Mouse (Mus musculus) Patski (cell line): ENCODE data around the gene Dennd4b. TPM values are rescaled to one million over a fixed set of nuclear protein-coding genes. Genes with fewer than 3 reads are reported as not detected.

Source experiments
- ATAC-seq: fragments of 100-300 bp; one replicate; pipeline ENCODE4 v1.8.0; 2021
- CTCF ChIA-PET: fragments of 350-600 bp; sonication (Branson Sonifier 250); formaldehyde crosslinking; loops from one replicate; lab custom pipeline; 2022; ENCODE audit warnings: inconsistent platforms; lab: Charles Lee
- POLR2A ChIA-PET: fragments of 350-600 bp; sonication (Branson Sonifier 250); formaldehyde crosslinking; loops from one replicate; lab custom pipeline; 2022; ENCODE audit warnings: antibody characterized with exemption, inconsistent platforms; lab: Charles Lee
- DNase-seq: peaks from one replicate; pipeline ENCODE4 v3.0.0-alpha.2; 2011; ENCODE audit warnings: low read depth, low spot score
- H3K27me3 ChIP-seq: fragments of 371-371 bp; one replicate; pipeline ENCODE4 v1.5.1; 2021
- CTCF ChIP-seq: fragments of 100-300 bp; IDR thresholded peaks from one replicate; pipeline ENCODE4 v1.5.1; 2021
- in situ Hi-C: fragments of 300-500 bp; cut with MboI; formaldehyde crosslinking; loops from 3 replicates; pipeline ENCODE4 v1.11.1; 2018; ENCODE audit warnings: low pct_unique_long_range_greater_than_20kb, mixed read lengths
- polyA plus RNA-seq: library from polyadenylated mRNA; unstranded; gene quantifications from one replicate; pipeline ENCODE4 v1.2.3, GENCODE M21; 2021

The Dennd4b gene
- polyA plus RNA-seq, 1 experiment from 2014 or later = 14.1 TPM

- in situ Hi-C loops = no loop called here
- no peaks in the 10 kb centered on the region for H3K27me3 ChIP-seq
- DNase-seq = peak; percentile 94
- no peak for TF ChIP-seq CTCF
- POLR2A ChIA-PET = interaction anchor here (1.7 to 2.5 kb wide), 2 partner anchors 12 to 16 kb away, joined by 9 to 18 read pairs; partner anchors contain the start of gene Slc39a1
- peak; percentile 99 for ATAC-seq
- CTCF ChIA-PET = interaction anchor here (0.9 to 2.2 kb wide), 8 partner anchors 10 to 154 kb away, joined by 3 to 9 read pairs (median 4); partner anchors contain the start of genes Rab13, Rps27 and Slc39a1
These were observed 33.3 kb upstream of the Dennd4b start, which contains the start of gene Jtb for GRCm38 (mm10) chr3:90231507-90232333. Gene Jtb (plus strand): TSS chr3:90231597.

GRCm38 (mm10) chr3:90241251-90241650, 23.7 kb upstream of the Dennd4b start:
- POLR2A ChIA-PET = no interaction called here
- no peak for ATAC-seq
- DNase-seq = no peak
- in situ Hi-C loops = no loop called here
- no peak for TF ChIP-seq CTCF
- CTCF ChIA-PET = no interaction called here
- no peaks in the 10 kb centered on the region for H3K27me3 ChIP-seq

GRCm38 (mm10) chr3:90241669-90242358, 23.2 kb upstream of the Dennd4b start:
- CTCF ChIA-PET = no interaction called here
- H3K27me3 ChIP-seq = no peaks in the 10 kb centered on the region
- in situ Hi-C loops = no loop called here
- POLR2A ChIA-PET = no interaction called here
- TF ChIP-seq CTCF = no peak
- ATAC-seq (no peak), DNase-seq (no peak)

GRCm38 (mm10) chr3:90242984-90243775, 21.8 kb upstream of the Dennd4b start, which contains the start of gene Creb3l4:
Gene Creb3l4 (minus strand): TSS chr3:90243512.
- H3K27me3 ChIP-seq = no peaks in the 10 kb centered on the region
- TF ChIP-seq CTCF = no peak
- ChIA-PET CTCF (interaction anchor here (1.2 to 2.4 kb wide), 2 partner anchors 12 to 36 kb away, joined by 3 to 9 read pairs; partner anchors contain the start of gene Jtb), POLR2A (no interaction called here)
- DNase-seq (no peak), ATAC-seq (no peak)
- in situ Hi-C loops = no loop called here

- ChIA-PET POLR2A (interaction anchor here (1.1 kb wide), 1 partner anchor 8 kb away, joined by 4 read pairs; the partner anchor contains the start of gene Crtc2), CTCF (interaction anchor here (1.1 to 2.4 kb wide), 4 partner anchors 14 to 179 kb away, joined by 3 to 9 read pairs (median 4); partner anchors contain the start of gene Jtb)
- in situ Hi-C loops = no loop called here
- ATAC-seq (no peak), DNase-seq (no peak)
- H3K27me3 ChIP-seq = no peaks in the 10 kb centered on the region
- no peak for TF ChIP-seq CTCF
These were observed 19.6 kb upstream of the Dennd4b start for GRCm38 (mm10) chr3:90245406-90245805.

GRCm38 (mm10) chr3:90247630-90247959, 17.4 kb upstream of the Dennd4b start:
- peak; percentile 46 for DNase-seq
- peak; percentile 8 for ATAC-seq
- ChIA-PET POLR2A (interaction anchor here (0.7 to 3.4 kb wide), 11 partner anchors 9 to 86 kb away, joined by 3 to 18 read pairs (median 4); partner anchors contain the start of genes Dennd4b, Jtb, Rab13 and Rps27), CTCF (interaction anchor here (1.1 to 2.5 kb wide), 6 partner anchors 10 to 32 kb away, joined by 3 to 7 read pairs (median 5); partner anchors contain the start of gene Jtb)
- in situ Hi-C loops = no loop called here
- no peak for TF ChIP-seq CTCF
- no peaks in the 10 kb centered on the region for H3K27me3 ChIP-seq

- in situ Hi-C loops = no loop called here
- no peak for TF ChIP-seq CTCF
- no peaks in the 10 kb centered on the region for H3K27me3 ChIP-seq
- ATAC-seq (peak; percentile 91), DNase-seq (peak; percentile 95)
- POLR2A ChIA-PET = interaction anchor here (0.6 to 3.4 kb wide), 11 partner anchors 9 to 92 kb away, joined by 3 to 18 read pairs (median 4); partner anchors contain the start of genes Dennd4b, Jtb, Rab13 and Rps27
- CTCF ChIA-PET = interaction anchor here (0.6 to 2.5 kb wide), 8 partner anchors 10 to 33 kb away, joined by 3 to 7 read pairs (median 4); partner anchors contain the start of gene Jtb
These were observed 16.8 kb upstream of the Dennd4b start, which contains the start of gene Slc39a1 for GRCm38 (mm10) chr3:90247960-90248745. Gene Slc39a1 (plus strand): TSS chr3:90248172.

- H3K27me3 ChIP-seq = no peaks in the 10 kb centered on the region
- DNase-seq (no peak), ATAC-seq (peak; percentile 30)
- CTCF ChIA-PET = interaction anchor here (0.6 to 2.5 kb wide), 7 partner anchors 11 to 33 kb away, joined by 3 to 7 read pairs (median 4); partner anchors contain the start of gene Jtb
- POLR2A ChIA-PET = interaction anchor here (0.6 to 3.4 kb wide), 8 partner anchors 8 to 93 kb away, joined by 3 to 18 read pairs (median 4); partner anchors contain the start of genes Jtb, Rab13 and Rps27
- no peak for TF ChIP-seq CTCF
- in situ Hi-C loops = no loop called here
These were observed 16.3 kb upstream of the Dennd4b start for GRCm38 (mm10) chr3:90248746-90249100.
